Mouse (Mus musculus): Measurements from ENCODE around the gene Gm15446.
"Not testable (repeated sequence)": the region's sequence is repeated elsewhere in the genome, so short reads cannot be mapped to it uniquely, and the experiment has no call there.

Gm15446 gene

GRCm38 (mm10) chr5:109923261-109924071 lies at the start of gene Gm15446:
TSS of gene Gm15446 (plus strand) at chr5:109923400.
- peak; percentile 94 for DNase-seq

DNA sequence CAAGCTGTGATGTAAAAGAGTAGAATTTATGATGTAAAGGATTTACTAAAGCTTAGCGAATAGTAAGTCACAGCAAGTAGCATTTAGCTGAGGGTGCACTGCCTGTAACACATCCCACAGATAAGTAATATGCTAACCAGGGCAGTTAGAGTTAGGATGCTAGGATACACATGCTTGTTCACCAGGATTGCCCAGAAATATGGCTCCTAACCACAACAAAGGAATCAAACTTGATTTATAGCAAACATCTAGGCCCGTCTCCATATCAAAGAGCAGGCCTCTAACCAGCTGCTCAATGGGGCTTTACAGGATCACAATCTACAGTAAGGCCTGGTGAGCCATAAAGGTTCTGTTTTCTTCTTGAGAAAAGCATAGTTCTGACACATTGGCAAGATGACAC lies 929 bp downstream of the Gm15446 start:
- not testable (repeated sequence) for DNase-seq

DNA sequence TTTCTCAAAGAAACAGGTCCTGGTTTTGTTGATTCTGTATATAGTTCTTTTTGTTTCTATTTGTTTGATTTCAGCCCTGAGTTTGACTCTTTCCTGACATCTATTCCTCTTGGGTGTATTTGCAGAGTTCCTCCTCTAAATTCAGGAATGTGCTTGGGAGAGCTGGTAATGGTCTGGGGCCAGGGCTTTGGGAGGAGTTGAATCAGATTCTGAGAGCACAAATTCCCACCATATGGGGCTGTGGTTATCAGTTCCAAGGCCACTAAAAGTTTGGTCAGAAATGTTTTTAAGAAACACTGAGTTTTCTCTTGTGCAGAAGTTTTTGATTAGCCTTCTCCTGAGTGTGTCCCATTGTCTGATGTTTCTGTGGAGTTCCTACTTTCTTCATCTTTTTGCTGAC lies 1.7 kb downstream of the Gm15446 start:
- DNase-seq = no peak

GRCm38 (mm10) chr5:109950281-109950680 lies 27.1 kb downstream of the Gm15446 start:
- DNase-seq = no peak

GRCm38 (mm10) chr5:109980743-109981142 lies 57.5 kb downstream of the Gm15446 start:
- DNase-seq = not testable (repeated sequence)

All from kidney, postnatal 14 days (tissue).